Mouse (Mus musculus) limb, embryonic 10.5 days (tissue): Measurements from ENCODE around the gene Slc48a1. TPM values are rescaled to one million over a fixed set of nuclear protein-coding genes. Genes with fewer than 3 reads are reported as not detected.

Experiments
- DNase-seq: peaks from one replicate; pipeline ENCODE4 v3.0.0-alpha.2; 2017; ENCODE audit warnings: low spot score
- H3K27ac ChIP-seq: fragments of 300-500 bp; sonication (generic); 2 replicates; pipeline ENCODE4 v1.5.1; 2016; ENCODE audit warnings: mild to moderate bottlenecking
- H3K27me3 ChIP-seq: fragments of 300-500 bp; sonication (generic); 2 replicates; pipeline ENCODE4 v1.6.1; 2016; ENCODE audit warnings: low read depth, mild to moderate bottlenecking; ENCODE audit not compliant: poor library complexity, severe bottlenecking
- H3K36me3 ChIP-seq: fragments of 300-500 bp; sonication (generic); 2 replicates; pipeline ENCODE4 v1.6.1; 2016; ENCODE audit warnings: mild to moderate bottlenecking, moderate library complexity
- H3K4me1 ChIP-seq: fragments of 300-500 bp; sonication (generic); 2 replicates; pipeline ENCODE4 v1.6.1; 2016
- H3K4me3 ChIP-seq: fragments of 300-500 bp; sonication (generic); 2 replicates; pipeline ENCODE4 v1.5.1; 2016; ENCODE audit warnings: mild to moderate bottlenecking, moderate library complexity
- H3K9me3 ChIP-seq: fragments of 300-500 bp; sonication (generic); replicated peaks from 2 replicates; pipeline ENCODE4 v1.6.1; 2016; ENCODE audit warnings: mild to moderate bottlenecking
- WGBS: fragments of 180-500 bp; shearing (Covaris S2); methylation state at CpG from one replicate; pipeline ENCODE4 v1.1.7; 2016; 5-methylcytosine and 5-hydroxymethylcytosine counted together
- polyA plus RNA-seq: library from polyadenylated mRNA; unstranded; fragments of >200 nt; fragmentation: Nextera tagmentation; extraction: Ambion mirVana; gene quantifications from 2 replicates; pipeline ENCODE4 v1.2.1, GENCODE M21; 2016

Gene Slc48a1
- polyA plus RNA-seq, 1 experiment from 2014 or later, result 23.5 TPM

- WGBS, result 81% methylated on average over 10 of the region's 10 CpGs
- Histone ChIP-seq H3K27me3 (no peaks in the 10 kb centered on the region), H3K4me3 (no peak overlapping the region), H3K9me3 (no peaks in the 10 kb centered on the region), H3K4me1 (peaks cover 25% of the 10 kb centered on the region), H3K36me3 (no peaks in the 10 kb centered on the region), H3K27ac (peak overlapping the region; percentile 3; the same call in 1 of the 2 replicates)
- no peak for DNase-seq
Measured at GRCm38 (mm10) chr15:97745331-97745730, 33.0 kb upstream of the Slc48a1 start.

- 93% methylated on average over 10 of the region's 10 CpGs for WGBS
- no peaks in the 10 kb centered on the region for H3K9me3 ChIP-seq
- no peaks in the 10 kb centered on the region for H3K36me3 ChIP-seq
- no peak overlapping the region for H3K27ac ChIP-seq
- peaks cover 31% of the 10 kb centered on the region for H3K4me1 ChIP-seq
- no peak overlapping the region for H3K4me3 ChIP-seq
- DNase-seq, result no peak
- no peaks in the 10 kb centered on the region for H3K27me3 ChIP-seq
Measured at GRCm38 (mm10) chr15:97746278-97746677, 32.0 kb upstream of the Slc48a1 start.

- 95% methylated on average over 24 of the region's 24 CpGs for WGBS
- DNase-seq, result no peak
Measured at GRCm38 (mm10) chr15:97746748-97747147, 31.6 kb upstream of the Slc48a1 start.

GRCm38 (mm10) chr15:97747486-97747885 is 30.8 kb upstream of the Slc48a1 start:
- Histone ChIP-seq H3K27me3 (no peaks in the 10 kb centered on the region), H3K27ac (no peak overlapping the region), H3K4me3 (no peak overlapping the region), H3K9me3 (no peaks in the 10 kb centered on the region), H3K4me1 (peaks cover 28% of the 10 kb centered on the region), H3K36me3 (no peaks in the 10 kb centered on the region)
- WGBS, result 87% methylated on average over 4 of the region's 4 CpGs
- no peak for DNase-seq

More at GRCm38 (mm10) chr15:97746748-97747147, 31.6 kb upstream of the Slc48a1 start:
- no peaks in the 10 kb centered on the region for H3K9me3 ChIP-seq
- no peaks in the 10 kb centered on the region for H3K36me3 ChIP-seq
- no peak overlapping the region for H3K27ac ChIP-seq
- H3K4me1 ChIP-seq, result peaks cover 31% of the 10 kb centered on the region
- H3K27me3 ChIP-seq, result no peaks in the 10 kb centered on the region
- no peak overlapping the region for H3K4me3 ChIP-seq

GRCm38 (mm10) chr15:97748309-97748708 is 30.0 kb upstream of the Slc48a1 start:
- Histone ChIP-seq H3K36me3 (no peaks in the 10 kb centered on the region), H3K9me3 (no peaks in the 10 kb centered on the region), H3K4me1 (peaks cover 27% of the 10 kb centered on the region), H3K27ac (no peak overlapping the region), H3K27me3 (no peaks in the 10 kb centered on the region), H3K4me3 (no peak overlapping the region)
- WGBS, result 61% methylated on average over 10 of the region's 10 CpGs
- DNase-seq, result no peak

GRCm38 (mm10) chr15:97748964-97749363 is 29.4 kb upstream of the Slc48a1 start:
- Histone ChIP-seq H3K36me3 (no peaks in the 10 kb centered on the region), H3K27me3 (no peaks in the 10 kb centered on the region), H3K4me3 (no peak overlapping the region), H3K9me3 (no peaks in the 10 kb centered on the region), H3K4me1 (peaks cover 31% of the 10 kb centered on the region), H3K27ac (0 out of 2 replicates have a peak overlapping the region, but pooled peaks have one; percentile 0)
- DNase-seq, result no peak
- 88% methylated on average over 4 of the region's 4 CpGs for WGBS

GRCm38 (mm10) chr15:97749397-97749796 is 28.9 kb upstream of the Slc48a1 start:
- no peak for DNase-seq
- no peaks in the 10 kb centered on the region for H3K9me3 ChIP-seq
- no peaks in the 10 kb centered on the region for H3K27me3 ChIP-seq
- H3K27ac ChIP-seq, result peak overlapping the region; percentile 0; the same call in 1 of the 2 replicates
- no peak overlapping the region for H3K4me3 ChIP-seq
- 94% methylated on average over 9 of the region's 9 CpGs for WGBS
- peaks cover 32% of the 10 kb centered on the region for H3K4me1 ChIP-seq
- no peaks in the 10 kb centered on the region for H3K36me3 ChIP-seq

- H3K27ac ChIP-seq, result peak overlapping the region; percentile 65
- no peaks in the 10 kb centered on the region for H3K9me3 ChIP-seq
- H3K27me3 ChIP-seq, result no peaks in the 10 kb centered on the region
- no peaks in the 10 kb centered on the region for H3K36me3 ChIP-seq
- 88% methylated on average over 13 of the region's 13 CpGs for WGBS
- peaks cover 34% of the 10 kb centered on the region for H3K4me1 ChIP-seq
- no peak overlapping the region for H3K4me3 ChIP-seq
- no peak for DNase-seq
Measured at GRCm38 (mm10) chr15:97749841-97750240, 28.5 kb upstream of the Slc48a1 start.

- H3K9me3 ChIP-seq, result no peaks in the 10 kb centered on the region
- WGBS, result 51% methylated on average over 12 of the region's 12 CpGs
- H3K27ac ChIP-seq, result peak overlapping the region; percentile 65
- H3K4me3 ChIP-seq, result no peak overlapping the region
- H3K27me3 ChIP-seq, result no peaks in the 10 kb centered on the region
- DNase-seq, result no peak
- H3K4me1 ChIP-seq, result peaks cover 36% of the 10 kb centered on the region
- H3K36me3 ChIP-seq, result no peaks in the 10 kb centered on the region
Measured at GRCm38 (mm10) chr15:97750697-97751096, 27.6 kb upstream of the Slc48a1 start.

GRCm38 (mm10) chr15:97751676-97752075 is 26.6 kb upstream of the Slc48a1 start:
- DNase-seq, result no peak
- 84% methylated on average over 2 of the region's 2 CpGs for WGBS
- H3K4me1 ChIP-seq, result peaks cover 36% of the 10 kb centered on the region

GRCm38 (mm10) chr15:97752491-97752890 is 25.8 kb upstream of the Slc48a1 start:
- WGBS, result 93% methylated on average over 5 of the region's 5 CpGs
- Histone ChIP-seq H3K36me3 (no peaks in the 10 kb centered on the region), H3K9me3 (no peaks in the 10 kb centered on the region), H3K27ac (no peak overlapping the region), H3K27me3 (no peaks in the 10 kb centered on the region), H3K4me3 (no peak overlapping the region), H3K4me1 (peaks cover 36% of the 10 kb centered on the region)
- no peak for DNase-seq

More at GRCm38 (mm10) chr15:97751676-97752075, 26.6 kb upstream of the Slc48a1 start:
- Histone ChIP-seq H3K9me3 (no peaks in the 10 kb centered on the region), H3K27ac (no peak overlapping the region), H3K36me3 (no peaks in the 10 kb centered on the region), H3K4me3 (no peak overlapping the region), H3K27me3 (no peaks in the 10 kb centered on the region)

- 0 out of 2 replicates have a peak overlapping the region, but pooled peaks have one; percentile 54 for H3K27ac ChIP-seq
- H3K4me3 ChIP-seq, result no peak overlapping the region
- H3K36me3 ChIP-seq, result no peaks in the 10 kb centered on the region
- no peak for DNase-seq
- peaks cover 32% of the 10 kb centered on the region for H3K4me1 ChIP-seq
- WGBS, result 83% methylated on average over 6 of the region's 6 CpGs
- no peaks in the 10 kb centered on the region for H3K9me3 ChIP-seq
- no peaks in the 10 kb centered on the region for H3K27me3 ChIP-seq
Measured at GRCm38 (mm10) chr15:97754476-97754875, 23.8 kb upstream of the Slc48a1 start.

GRCm38 (mm10) chr15:97755361-97755760 is 23.0 kb upstream of the Slc48a1 start:
- no peak overlapping the region for H3K4me3 ChIP-seq
- peak overlapping the region; percentile 54; the same call in 1 of the 2 replicates for H3K27ac ChIP-seq
- no peaks in the 10 kb centered on the region for H3K9me3 ChIP-seq
- H3K27me3 ChIP-seq, result no peaks in the 10 kb centered on the region
- WGBS, result 42% methylated on average over 8 of the region's 8 CpGs
- peaks cover 29% of the 10 kb centered on the region for H3K4me1 ChIP-seq
- 0 out of 2 replicates have a peak, but pooled peaks cover 3% of the 10 kb centered on the region for H3K36me3 ChIP-seq
- DNase-seq, result no peak

GRCm38 (mm10) chr15:97760006-97760405 is 18.3 kb upstream of the Slc48a1 start:
- no peak for DNase-seq
- 93% methylated on average over 9 of the region's 9 CpGs for WGBS
- no peak overlapping the region for H3K4me3 ChIP-seq
- no peak overlapping the region for H3K27ac ChIP-seq
- H3K9me3 ChIP-seq, result no peaks in the 10 kb centered on the region
- peaks cover 48% of the 10 kb centered on the region for H3K4me1 ChIP-seq
- 0 out of 2 replicates have a peak, but pooled peaks cover 3% of the 10 kb centered on the region for H3K36me3 ChIP-seq
- peaks cover 5% of the 10 kb centered on the region; the same call in 1 of the 2 replicates for H3K27me3 ChIP-seq
